Mouse (Mus musculus) heart, postnatal 0 days (tissue): ENCODE measurements around the gene Igf1r.

Source experiments
- CTCF ChIP-seq: IDR thresholded peaks from 2 replicates; pipeline ENCODE4 v1.5.1; 2016; ENCODE audit warnings: antibody characterized with exemption, control low read depth, low read depth
- EP300 ChIP-seq: IDR thresholded peaks from 2 replicates; pipeline ENCODE4 v1.6.1; 2016; ENCODE audit warnings: antibody characterized with exemption, low read depth

DNA sequence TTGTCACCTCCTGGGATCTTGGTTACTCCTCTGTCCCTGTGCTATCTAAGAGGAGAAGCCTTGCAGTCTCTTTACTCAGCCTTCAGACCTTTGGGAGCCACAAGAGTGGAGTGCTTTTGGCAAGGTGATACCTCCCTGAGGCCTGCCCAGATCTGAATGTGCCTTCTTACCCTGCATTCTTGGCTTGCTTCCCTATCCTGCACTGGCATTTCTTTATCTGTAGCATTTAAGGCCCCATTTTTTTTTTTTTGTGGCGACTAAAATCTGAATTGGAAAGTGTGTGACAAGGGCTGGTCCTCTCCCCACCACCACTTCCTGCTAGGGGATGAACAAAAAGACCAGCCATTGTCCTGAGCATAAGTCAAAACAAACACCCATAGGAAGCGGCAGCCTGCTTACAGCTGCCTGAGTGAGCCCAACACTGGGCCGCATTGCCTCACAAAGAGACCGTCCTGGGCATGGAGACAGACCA is 133.3 kb downstream of the Igf1r start:
- TF ChIP-seq CTCF (no peak), EP300 (no peak)
